Mouse (Mus musculus): ENCODE data around the gene Cwc25.

- TF ChIP-seq CTCF (IDR thresholded peaks at IDR 0.05; ENCODE audit: control insufficient read depth, insufficient read depth, insufficient read length) (no peak), MAX (IDR thresholded peaks at IDR 0.05) (no peak), CEBPB (IDR thresholded peaks at IDR 0.05; ENCODE audit: low read depth) (no peak)
Observed at GRCm38 (mm10) chr11:97779968-97780701, 13.8 kb upstream of the Cwc25 start.

All from C2C12 (cell line).